Mouse (Mus musculus) left cerebral cortex, adult 18-20 months (tissue): ENCODE results near the gene Vil1. TPM values are rescaled to one million over a fixed set of nuclear protein-coding genes. Genes with fewer than 3 reads are reported as not detected.
"Not testable (repeated sequence)": the region's sequence is repeated elsewhere in the genome, so short reads cannot be mapped to it uniquely, and the experiment has no call there.

Experiments
- DNase-seq, 2 experiments: peaks; one replicate each; pipeline ENCODE4 v3.0.0; 2021 to 2022; ENCODE audit warnings: low spot score in 2 of 2, mixed read lengths in 1 of 2
- total RNA-seq, 2 experiments: library from RNA; stranded (reverse); gene quantifications; 2 replicates each; pipeline ENCODE4 v1.2.3; 2021

The Vil1 gene
- total RNA-seq, 2 experiments from 2014 or later = 0.79 to 1.6 TPM

GRCm38 (mm10) chr1:74386714-74387385 lies 22.3 kb upstream of the Vil1 start:
- peak; percentile 90 to 92 for DNase-seq

- no peak for DNase-seq
Measured at GRCm38 (mm10) chr1:74387386-74387988, 21.7 kb upstream of the Vil1 start.

- no peak for DNase-seq
Measured at GRCm38 (mm10) chr1:74388398-74388920, 20.7 kb upstream of the Vil1 start.

GRCm38 (mm10) chr1:74389831-74390286 lies 19.3 kb upstream of the Vil1 start:
- DNase-seq = no peak

GRCm38 (mm10) chr1:74390287-74390906 lies 18.8 kb upstream of the Vil1 start:
- peak in 1 of 2 experiments; percentile 44 for DNase-seq

GRCm38 (mm10) chr1:74390924-74391748 lies 18.0 kb upstream of the Vil1 start, which contains the start of gene Ctdsp1:
Gene Ctdsp1, plus strand, starts transcription at chr1:74391509.
- peak; percentile 96 to 97 for DNase-seq

- DNase-seq = peak; percentile 28 to 44
Measured at GRCm38 (mm10) chr1:74391844-74392441, 17.2 kb upstream of the Vil1 start.

- DNase-seq = no peak
Measured at GRCm38 (mm10) chr1:74392446-74392994, 16.7 kb upstream of the Vil1 start.

GRCm38 (mm10) chr1:74393010-74393409 lies 16.2 kb upstream of the Vil1 start:
- DNase-seq = no peak

- no peak for DNase-seq
Measured at GRCm38 (mm10) chr1:74393697-74394096, 15.5 kb upstream of the Vil1 start.

- no peak for DNase-seq
Measured at GRCm38 (mm10) chr1:74394311-74394710, 14.9 kb upstream of the Vil1 start.

- no peak for DNase-seq
Measured at GRCm38 (mm10) chr1:74394858-74395257, 14.3 kb upstream of the Vil1 start.

GRCm38 (mm10) chr1:74395290-74395689 lies 13.9 kb upstream of the Vil1 start:
- no peak for DNase-seq

GRCm38 (mm10) chr1:74396456-74397222 lies 12.5 kb upstream of the Vil1 start:
- DNase-seq = not testable (repeated sequence)

GRCm38 (mm10) chr1:74397268-74397918 lies 11.8 kb upstream of the Vil1 start:
- DNase-seq = peak; percentile 85

GRCm38 (mm10) chr1:74397919-74398451 lies 11.2 kb upstream of the Vil1 start:
- DNase-seq = peak; percentile 63 to 69

GRCm38 (mm10) chr1:74400531-74400930 lies 8.6 kb upstream of the Vil1 start:
- DNase-seq = no peak

- no peak for DNase-seq
Measured at GRCm38 (mm10) chr1:74401015-74401702, 8.0 kb upstream of the Vil1 start.
